In the genomic region with DNA sequence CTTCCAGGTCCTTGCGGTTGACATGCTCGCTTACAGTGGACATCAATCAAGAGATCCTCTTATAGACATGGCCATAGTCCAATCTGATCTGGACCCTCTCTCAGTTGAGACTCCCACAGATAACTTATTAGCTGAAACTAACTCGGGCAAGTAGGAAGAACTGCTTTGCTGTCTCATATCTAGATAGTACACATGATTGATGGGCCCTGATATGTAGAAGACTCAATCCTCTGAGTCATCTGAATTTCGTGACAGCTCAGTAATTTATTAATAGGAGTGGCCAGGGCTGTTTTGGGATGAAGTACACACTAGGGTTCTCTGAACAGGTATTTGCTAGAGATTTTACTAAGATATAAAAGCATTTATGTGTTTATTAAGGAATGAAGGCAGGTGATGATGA, we compare ENCODE assay signal across 14 mouse cellular contexts.
"Had no signal": no experiment of that assay in that cellular context is flagged by ENCODE, and none has a peak within 500 bp of the region (broad histone marks: within the 10 kb centered on the region; RNA-seq: fewer than 3 reads in every experiment).

No protein-coding gene starts in this region.

- H3K27me3 ChIP-seq: midbrain, embryonic 12.5 days; neural tube, embryonic 12.5 days had no signal

- H3K36me3 ChIP-seq: midbrain, embryonic 10.5 days; midbrain, embryonic 12.5 days; neural tube, embryonic 12.5 days had no signal

- H3K9me3 ChIP-seq: midbrain, embryonic 10.5 days; midbrain, embryonic 12.5 days; neural tube, embryonic 12.5 days had no signal

- H3K27ac ChIP-seq: midbrain, embryonic 10.5 days; midbrain, embryonic 12.5 days; neural tube, embryonic 12.5 days had no signal

- H3K9ac ChIP-seq: lung, embryonic 14.5 days; midbrain, embryonic 12.5 days; neural tube, embryonic 12.5 days had no signal

- H3K4me2 ChIP-seq: lung, embryonic 14.5 days; midbrain, embryonic 12.5 days; neural tube, embryonic 12.5 days had no signal

- DNase-seq: lung, adult 18-20 months; lung, embryonic 14.5 days; lung, postnatal 10 days; lung, postnatal 4 days; midbrain, embryonic 14.5 days; right cerebral cortex, postnatal 14 days; thymus, adult 18-20 months; thymus, postnatal 14 days; thymus, postnatal 36 days had no signal

- H3K4me3 ChIP-seq: midbrain, embryonic 10.5 days; midbrain, embryonic 12.5 days; myocyte; neural tube, embryonic 12.5 days had no signal

- H3K4me1 ChIP-seq: midbrain, embryonic 10.5 days; midbrain, embryonic 12.5 days; neural tube, embryonic 12.5 days had no signal

- ATAC-seq: midbrain, embryonic 16.5 days had no signal
